Mouse (Mus musculus) frontal cortex, postnatal 25 days (tissue): Measurements from ENCODE around the gene Rab24.

Experiments used
- DNase-seq, 2 experiments: peaks; one replicate each; pipeline ENCODE4 v3.0.0; 2022; ENCODE audit warnings: low spot score in 2 of 2

Rab24 gene

DNA sequence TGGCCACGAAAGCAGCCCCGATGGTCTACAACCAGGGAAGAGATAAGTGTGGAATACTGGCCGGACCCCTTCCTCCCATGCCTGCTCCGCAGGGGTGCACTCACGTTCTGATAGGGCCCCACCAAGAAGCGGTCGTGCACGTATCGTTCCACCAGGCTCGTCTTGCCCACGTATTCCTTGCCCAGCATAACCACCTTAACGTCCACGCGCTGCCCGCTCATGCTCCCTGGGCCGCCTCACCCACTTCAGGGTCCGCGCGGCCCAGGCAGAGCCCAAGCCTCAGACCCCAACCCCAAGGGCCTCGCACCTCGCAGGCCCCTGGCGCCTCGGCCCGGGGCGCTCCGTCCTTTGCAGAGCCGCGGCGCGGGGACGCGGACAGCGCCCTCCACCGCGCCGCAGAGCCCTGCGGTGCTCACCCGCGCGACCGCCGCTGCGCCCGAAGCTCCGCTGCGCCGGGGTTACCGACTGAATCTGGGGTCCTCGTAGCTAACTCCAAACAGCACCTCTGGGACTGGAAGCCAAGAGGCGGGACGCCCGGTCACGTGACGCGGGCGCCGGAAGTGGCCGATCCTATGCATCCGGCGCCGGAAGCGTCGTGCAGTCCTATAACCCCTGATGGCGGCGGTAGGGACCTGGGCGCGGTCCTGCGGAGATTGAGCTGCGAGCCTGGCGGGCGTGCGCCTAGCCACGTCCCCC lies at the start of gene Rab24:
Gene Rab24 (minus strand): TSS at position 513 of the 696 bp plus-strand sequence.
- peak; percentile 75 to 80 for DNase-seq

DNA sequence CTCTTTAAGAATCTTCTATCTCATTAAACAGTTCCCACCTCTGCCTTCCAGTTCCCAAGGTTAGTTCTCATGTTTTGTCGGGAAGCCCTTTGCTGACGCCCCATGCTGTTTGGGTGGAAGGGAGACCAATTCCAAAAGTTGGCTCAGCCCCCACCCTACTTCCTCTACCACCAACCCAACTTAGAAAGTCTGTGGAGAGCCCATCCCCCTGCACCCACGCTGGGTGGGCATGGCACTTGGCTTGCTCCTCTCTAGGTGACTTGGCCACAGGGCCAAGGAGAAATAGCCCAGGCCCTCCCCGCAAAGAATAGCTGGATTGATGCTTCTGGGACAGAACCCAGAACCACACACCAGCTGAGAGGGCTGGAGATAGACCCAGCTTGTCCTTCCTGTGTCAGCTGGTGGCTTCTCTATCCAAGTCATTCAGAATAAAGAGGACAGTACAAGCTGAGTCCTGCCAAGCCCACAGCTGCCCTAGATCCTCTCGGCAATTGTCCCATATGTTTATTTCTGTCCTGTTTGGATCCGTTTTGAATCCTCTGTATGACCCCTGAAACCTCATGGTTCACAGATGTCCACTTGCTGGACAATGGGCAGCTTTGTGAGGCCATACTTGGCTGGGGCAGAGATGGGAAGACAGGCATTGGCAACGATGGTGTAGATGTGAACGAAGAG lies 49.4 kb upstream of the Rab24 start:
- no peak for DNase-seq

DNA sequence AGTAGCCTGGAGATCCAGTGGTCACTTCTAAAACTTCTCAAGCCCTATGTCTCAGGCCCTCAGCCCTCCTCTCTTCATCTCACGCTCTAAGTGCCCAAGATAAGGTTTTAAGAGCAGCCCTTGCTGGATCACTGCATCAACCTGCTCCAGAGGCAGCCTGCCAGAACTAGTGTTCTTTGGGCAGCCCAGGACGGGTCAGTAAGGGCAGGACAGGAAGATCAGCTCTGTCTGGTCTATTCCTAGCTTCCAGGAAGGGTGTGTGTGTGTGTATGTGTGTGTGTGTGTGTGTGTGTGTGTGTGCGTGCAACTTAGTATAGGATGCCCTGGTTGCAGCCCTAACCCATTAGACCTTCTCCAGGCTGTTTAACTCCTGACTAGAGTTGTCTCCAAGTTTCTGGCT lies 48.5 kb upstream of the Rab24 start:
- DNase-seq: no peak

DNA sequence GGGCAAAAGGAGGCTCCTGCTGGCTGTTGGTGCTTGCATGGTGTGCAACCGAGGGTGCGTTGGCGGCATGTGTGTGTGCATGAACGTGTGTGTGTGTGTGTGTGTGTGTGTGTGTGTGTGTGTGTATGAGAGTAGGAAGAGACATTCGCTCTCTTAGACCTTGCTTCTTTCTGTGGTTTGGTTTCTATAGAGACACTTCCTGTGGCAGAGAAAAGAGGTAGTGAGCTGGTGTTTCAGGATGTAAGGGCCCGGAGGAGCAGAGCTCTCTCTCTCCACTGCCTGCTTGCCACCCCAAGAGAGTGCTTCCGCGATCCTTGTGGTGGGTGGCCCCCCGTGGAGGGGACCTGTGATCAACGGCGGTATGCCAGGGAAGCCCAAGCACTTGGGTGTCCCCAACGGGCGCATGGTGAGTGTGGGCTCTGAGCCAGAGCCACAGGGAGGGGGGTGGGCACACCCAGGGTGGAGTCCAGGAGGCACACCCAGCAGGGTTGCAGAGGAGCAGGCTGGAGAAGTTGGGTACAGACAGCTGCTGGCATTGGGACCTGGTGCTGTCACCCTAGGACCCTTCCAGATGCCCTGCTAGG lies 47.9 kb upstream of the Rab24 start, which contains the start of gene Rgs14:
Gene Rgs14 (plus strand): TSS at position 202 of the 584 bp plus-strand sequence.
- DNase-seq: peak; percentile 40 to 42

DNA sequence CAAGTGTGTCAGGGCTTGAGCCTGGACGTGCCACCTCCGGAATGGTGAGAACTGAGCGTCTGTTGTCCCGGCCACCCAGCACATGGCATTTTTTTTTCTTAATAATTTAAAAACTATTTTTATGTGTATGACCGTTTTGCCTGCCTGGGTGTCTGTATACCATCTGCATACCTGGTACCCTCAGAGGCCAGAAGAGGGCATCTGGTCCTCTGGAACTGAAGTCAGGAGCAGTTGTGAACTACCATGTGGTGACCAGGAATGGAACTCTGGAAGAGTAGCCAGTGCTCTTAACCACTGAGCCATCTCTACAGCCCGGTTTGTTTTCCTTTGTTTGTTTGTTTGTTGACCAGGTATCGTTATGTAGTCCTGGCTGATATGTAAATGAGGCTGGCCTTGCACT lies 46.7 kb upstream of the Rab24 start:
- no peak for DNase-seq

DNA sequence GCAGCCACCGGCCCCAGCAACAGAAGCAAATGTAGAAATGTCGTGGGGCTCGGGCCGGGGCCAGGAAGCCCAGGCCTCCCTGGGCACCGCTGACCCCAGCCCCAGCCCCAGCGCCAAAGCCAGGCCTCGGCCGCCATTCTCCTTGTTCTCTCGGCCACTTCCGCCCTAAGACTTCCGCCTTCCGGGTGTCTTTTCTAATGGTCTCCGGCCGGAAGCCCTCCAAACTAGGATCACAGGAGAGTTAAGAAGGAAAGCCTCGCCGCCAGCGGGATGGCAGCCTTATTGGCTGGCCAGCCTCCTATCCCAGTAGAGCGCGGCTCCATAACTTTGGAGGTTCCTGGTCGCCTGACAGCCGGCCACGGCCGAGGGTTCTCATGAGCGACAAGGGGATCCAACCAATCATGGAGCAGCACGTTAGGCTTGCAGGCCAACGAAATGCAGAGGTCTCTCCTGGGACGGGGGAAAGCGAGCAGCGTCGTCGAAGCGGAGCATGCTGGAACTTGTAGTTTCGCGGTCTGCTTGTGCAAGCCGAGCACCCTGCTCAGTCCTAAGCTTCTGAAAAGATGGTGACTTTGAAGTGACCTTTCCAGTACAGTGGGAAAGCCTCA lies 40.8 kb upstream of the Rab24 start, which contains the start of gene Lman2:
Gene Lman2 (minus strand): TSS at position 331 of the 608 bp plus-strand sequence.
- DNase-seq: peak; percentile 91 to 94

DNA sequence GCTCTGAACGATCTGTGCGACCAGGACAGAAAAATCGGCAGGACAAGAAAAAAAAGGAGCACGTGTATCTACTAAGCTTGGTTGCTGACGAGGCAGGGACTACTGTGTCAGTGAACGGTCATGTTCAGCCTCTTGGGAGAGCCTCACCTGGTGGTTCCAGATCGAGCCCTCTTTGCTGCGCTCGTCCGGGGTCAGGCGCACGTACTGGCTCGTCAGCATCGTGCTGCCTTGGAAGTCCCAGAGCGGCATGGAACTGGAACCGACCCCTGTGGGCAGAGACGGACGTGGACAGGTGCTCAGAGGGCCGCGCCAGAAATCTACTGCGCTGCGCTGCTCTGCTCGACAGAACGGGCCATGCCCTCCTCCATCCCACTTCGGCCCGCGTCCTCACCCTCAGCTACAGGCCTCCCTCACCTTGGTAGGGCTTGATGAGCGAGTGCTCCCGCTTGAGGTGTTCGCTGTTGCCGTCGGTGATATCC lies 40.3 kb upstream of the Rab24 start:
- DNase-seq: no peak

DNA sequence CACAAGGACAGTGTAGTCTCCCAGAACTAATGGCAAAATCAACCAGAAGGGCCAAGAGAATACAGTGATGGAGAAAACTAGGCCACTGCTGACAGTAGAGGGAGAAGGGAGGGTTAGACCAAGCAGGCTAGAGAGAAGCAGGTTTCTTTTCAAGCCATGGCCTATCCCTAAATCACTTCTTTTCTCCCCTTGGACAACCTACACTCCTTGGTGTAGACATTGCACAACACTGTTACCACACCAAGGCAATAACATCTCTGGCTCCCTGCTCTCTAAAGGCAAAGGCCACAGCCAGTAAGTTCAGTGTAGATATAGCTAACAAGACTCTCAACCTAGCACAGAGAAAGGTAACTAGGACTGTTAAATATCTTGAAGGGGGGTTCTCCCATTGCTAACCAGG lies 39.4 kb upstream of the Rab24 start:
- DNase-seq: no peak

DNA sequence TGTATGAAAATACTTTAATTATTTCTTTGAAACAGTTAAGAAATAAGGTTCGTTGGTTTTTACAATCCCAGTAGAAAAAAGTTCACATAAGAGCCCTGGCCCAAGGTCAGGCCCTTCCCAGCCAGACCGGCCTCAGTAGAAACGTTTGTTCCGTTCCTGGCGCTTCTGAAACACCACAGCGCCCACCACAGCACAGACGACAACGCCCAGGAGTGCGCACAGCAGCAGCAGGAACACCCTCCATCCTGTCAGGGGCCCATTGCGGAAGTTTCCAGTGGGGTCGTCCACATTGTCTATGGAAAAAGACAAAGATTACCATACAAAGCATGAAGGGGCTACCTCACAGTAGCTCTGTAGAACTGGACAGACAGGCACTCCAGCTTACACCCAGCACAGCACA lies 25.0 kb upstream of the Rab24 start:
- DNase-seq: no peak

DNA sequence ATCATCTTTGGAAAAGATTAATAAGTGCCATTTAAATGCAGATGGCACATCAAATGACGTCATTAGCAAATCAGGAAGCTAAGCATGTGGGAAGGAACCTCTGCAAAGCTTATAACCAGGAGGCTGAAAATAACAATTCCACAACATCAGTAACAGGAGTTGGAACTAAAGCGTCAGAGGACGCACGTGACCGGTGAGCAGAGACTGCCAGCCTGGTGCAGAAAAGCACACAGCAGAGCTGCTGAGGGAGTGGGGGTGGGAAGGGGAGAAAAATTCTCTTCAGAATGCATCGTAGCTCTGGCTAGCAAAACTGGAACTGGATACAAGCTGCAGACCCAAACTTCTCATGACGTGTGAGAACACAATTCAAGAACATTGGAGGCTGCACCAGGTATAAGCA lies 22.5 kb upstream of the Rab24 start:
- DNase-seq: no peak

DNA sequence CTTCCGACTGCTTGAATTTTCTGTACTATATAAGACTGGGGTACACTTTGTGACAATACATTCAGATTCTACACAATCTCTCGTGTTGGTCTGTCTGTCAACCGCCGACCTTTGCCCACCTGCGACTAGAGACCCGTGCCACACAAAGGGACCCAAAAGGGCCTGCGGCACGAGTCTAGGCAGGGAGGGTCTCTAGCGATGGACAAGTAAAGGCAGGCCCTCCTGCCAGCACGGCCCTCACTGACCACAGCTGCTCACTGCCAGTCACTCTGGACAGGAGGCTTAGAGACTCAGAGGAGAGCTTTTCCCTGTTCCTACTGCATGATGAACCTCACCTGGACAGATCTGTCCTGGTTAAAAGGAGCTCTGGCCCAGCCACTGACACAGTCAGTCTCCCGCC lies 20.7 kb upstream of the Rab24 start:
- DNase-seq: no peak

DNA sequence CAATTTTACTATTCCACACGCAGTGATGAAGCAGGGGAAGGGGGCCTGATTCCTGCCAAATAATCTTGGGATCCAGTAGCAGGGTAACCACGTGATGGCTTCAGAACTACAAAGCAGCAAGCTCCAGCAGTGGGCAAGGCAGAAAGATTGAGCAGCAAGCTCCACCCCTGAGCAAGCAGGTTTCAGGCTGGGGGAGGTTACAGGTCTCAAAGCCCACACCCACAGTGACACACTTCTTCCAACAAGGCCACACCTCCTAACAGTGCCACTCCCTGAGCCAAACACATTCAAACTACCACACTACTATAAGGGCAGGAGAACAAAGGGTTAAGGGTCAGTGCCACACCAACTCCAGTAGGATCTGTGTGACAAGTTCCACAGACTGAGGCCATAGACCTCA lies 17.5 kb upstream of the Rab24 start:
- DNase-seq: no peak

DNA sequence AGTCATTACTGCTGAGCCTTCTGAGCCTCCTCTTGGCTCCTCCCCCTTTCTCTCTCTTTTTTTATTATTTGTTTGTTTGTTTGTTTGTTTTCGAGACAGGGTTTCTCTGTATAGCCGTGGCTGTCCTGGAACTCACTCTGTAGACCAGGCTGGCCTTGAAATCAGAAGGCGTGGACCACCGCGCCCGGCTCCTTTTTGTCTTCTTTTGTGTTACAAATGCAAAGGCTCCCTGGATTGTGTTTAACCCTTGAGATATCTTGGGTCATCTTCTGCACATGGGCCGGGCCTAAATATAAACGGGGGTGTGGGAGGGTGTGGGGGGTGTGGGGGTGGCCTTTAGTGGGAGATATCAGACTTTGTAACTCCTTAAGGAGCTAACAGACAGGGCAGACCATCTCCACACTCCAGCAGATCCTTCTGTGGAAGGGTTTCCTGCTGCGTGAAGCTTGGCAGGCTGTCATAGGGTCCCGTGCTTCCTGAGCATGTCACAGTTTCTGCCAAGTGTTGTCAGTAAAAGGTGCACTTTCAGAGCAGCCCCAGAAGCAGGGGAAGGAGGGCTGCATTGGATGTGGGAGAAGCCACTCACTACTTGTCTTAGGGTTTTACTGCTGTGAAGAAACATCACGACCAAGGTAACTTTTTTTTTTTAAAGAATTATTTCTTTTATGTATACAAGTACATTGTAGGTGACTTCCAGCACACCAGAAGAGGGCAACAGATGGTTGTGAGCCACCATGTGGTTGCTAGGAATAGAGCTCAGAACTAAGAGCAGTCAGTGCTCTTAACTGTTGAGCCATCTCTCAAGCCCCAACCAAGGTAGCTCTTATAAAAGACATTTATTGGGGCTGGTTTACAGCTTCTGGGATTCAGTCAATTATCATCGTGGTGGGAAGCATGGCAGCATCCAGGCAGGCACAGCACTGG lies 16.6 kb upstream of the Rab24 start:
- no peak for DNase-seq

DNA sequence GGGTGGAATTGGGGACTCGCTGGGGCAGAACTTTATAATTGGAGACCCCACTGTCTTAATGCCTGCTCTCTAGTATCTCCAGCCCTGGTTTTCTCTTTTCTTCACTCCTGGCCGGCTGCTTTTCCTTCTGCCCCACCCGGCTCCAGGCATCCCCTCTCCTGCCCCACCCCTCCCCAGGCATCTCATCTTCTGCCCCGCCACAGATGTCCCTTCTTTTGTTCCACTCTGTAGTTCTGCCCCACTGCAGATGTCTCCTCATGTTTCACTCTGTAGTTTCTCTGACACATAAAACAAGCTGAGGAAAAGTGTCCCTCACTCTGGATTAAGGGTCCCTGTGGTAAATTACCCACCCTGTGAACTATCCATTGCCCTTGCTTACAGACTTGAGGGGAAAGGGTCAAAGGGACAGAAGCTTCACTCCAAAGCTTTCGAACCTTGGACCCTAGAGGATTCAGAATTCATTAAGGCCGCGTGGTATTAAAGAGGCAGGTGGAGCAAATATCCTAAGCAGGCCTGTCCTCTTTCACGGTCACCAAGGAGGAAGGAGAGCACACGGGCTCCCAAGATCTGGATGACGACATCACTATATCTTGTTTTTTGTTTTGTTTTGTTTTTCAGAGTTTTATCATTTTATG lies 15.7 kb upstream of the Rab24 start:
- DNase-seq: no peak

DNA sequence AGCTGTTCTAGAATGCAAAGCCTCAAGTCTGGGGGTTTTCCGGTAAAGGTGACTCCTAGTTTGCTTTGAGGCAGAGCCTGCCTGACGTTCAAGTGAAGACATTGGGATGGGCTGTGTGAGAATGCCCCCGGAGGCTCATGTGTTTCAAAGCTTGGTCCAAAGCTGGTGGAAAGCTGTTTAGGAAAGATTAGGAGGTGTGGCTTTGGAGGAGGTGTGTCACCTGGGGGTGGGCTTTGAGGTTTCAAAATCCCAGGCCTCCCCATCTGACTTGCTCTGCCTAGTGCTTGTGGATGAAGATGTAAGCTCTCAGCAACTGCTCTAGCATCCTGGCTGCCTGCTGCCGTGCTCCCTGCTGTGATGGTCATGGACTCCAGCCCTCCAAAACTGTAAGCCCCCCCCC lies 14.0 kb upstream of the Rab24 start:
- no peak for DNase-seq

DNA sequence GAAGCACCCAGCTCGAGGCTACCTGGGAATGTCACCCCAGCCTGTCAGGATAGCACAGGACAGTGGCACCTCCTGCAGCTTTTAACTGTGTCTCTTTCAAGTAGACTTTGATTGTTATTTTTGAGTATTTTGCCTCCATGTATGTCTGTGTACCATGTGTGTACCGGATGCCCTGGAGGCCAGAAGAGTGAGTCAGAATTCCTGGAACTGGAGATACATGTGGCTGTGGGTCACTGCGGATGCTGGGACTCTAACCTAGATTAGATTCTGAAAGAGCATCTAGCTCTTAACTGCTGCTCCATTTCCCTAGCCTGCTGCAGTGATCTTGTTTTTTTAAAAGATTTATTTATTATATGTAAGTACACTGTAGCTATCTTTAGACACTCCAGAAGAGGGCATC lies 10.6 kb upstream of the Rab24 start:
- DNase-seq: no peak

DNA sequence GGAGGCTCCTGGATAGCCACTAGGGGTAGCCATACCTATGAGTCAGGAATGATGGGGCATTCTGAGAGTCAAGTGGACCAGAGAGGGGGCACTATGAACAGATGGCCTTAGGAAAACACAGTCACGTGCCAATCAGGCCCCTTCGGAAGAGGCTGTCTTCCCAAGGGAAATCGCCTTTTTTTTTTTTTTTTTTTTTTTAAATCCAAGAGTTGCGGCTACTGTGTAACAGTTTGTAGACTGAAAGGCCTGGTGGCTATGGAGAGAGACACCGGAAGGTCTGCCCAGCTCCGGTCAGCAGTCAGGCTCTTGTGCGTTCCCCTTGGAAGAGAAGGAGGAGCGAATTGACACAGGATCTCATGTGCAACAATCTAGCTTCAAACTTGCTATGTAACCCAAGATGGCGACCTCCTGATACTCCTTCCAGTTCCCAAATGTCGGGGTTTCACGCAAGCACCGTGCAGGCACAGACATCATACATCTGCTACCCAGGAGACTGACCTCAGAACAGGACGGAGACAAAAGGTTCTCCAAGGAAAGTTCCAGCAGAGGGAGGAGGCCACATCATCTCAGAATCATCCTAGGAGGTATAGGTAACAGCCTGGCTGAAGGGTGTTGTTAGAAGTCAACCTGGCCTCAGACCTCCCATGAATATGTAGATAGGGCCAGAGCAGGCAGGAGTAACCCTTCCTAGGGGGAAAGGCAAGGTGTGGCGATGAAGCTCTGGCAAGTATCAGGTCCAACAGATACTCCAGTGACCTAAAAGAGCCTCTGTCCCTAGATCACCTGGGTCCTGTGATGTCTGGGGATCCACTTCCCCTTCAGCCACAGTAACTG lies 9.0 kb upstream of the Rab24 start:
- no peak for DNase-seq

DNA sequence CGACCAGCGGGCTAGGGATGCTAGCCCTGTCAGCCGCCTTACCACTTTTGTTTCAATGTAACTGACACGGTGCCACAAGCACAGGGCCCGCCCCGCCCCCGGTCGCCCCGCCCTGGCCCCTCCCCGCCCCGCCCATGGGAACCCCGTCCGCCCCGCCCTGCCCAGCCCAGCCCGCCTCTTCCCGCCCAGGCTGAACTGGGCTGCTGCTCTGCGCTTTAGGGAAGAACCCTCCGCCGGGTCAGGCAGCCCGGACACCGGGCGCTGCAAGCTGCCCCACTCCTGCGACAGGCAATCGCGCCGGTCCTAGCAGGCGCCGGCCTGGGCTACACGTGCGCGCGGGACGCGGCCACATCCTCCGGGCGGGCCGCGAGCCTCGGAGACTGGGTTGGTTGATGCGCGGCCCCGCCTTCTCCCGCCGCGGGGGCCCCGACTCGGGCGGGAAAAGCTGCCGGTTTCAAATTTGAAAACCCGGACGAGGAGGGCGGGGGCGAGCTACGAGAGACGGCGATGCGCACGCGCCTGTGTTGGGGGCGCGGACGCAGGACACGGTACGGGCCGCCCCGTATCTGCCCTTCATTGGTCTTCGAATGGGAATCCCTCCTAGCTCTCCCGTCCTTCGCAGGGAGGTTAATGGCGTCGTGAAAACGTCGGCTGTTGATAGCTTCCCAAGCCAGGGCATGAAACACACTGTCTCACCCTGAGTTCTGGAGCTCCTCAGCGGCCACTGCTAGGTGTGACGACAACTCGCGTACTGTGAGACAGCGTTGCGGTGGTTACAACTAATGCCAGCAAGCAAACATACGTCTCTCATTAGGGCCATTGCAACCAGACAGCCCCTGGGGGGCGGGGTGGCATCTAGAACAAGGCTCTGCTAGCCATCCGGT lies 8.2 kb upstream of the Rab24 start, which contains the start of gene Mxd3:
Gene Mxd3 (minus strand): TSS at position 141 of the 884 bp plus-strand sequence.
- DNase-seq: peak in 1 of 2 experiments; percentile 65
